Mouse (Mus musculus) MEL (cell line): ENCODE results near the gene Zc3hav1. TPM values are rescaled to one million over a fixed set of nuclear protein-coding genes. Genes with fewer than 3 reads are reported as not detected.

Experiments
- DNase-seq: peaks from one replicate; pipeline ENCODE4 v3.0.0; 2011; ENCODE audit warnings: low read depth, low spot score
- H3K27ac ChIP-seq: 2 replicates; pipeline ENCODE4 v1.5.1; 2012; ENCODE audit warnings: low read depth, mild to moderate bottlenecking, control low read depth, low read length, moderate library complexity; ENCODE audit not compliant: control insufficient read depth
- H3K27me3 ChIP-seq, 2 experiments: fragments of 150-350 bp in 1 of 2; sonication (generic) in 1 of 2; 2 replicates each; pipeline ENCODE4 v1.6.1; 2012; ENCODE audit warnings: low read length in 2 of 2, mild to moderate bottlenecking in 2 of 2, improper control_type of control experiment in 1 of 2, moderate library complexity in 1 of 2; ENCODE audit not compliant: insufficient read depth in 2 of 2, control insufficient read depth in 1 of 2
- H3K36me3 ChIP-seq, 2 experiments: 2 replicates each; pipeline ENCODE4 v1.6.1; 2012 to 2014; ENCODE audit warnings: low read length in 2 of 2, improper control_type of control experiment in 1 of 2, inconsistent platforms in 1 of 2, mild to moderate bottlenecking in 1 of 2; ENCODE audit not compliant: insufficient read depth in 2 of 2, control insufficient read depth in 1 of 2
- H3K4me1 ChIP-seq, 2 experiments: fragments of 150-350 bp in 1 of 2; sonication (generic) in 1 of 2; 2 replicates each; pipeline ENCODE4 v1.6.1; 2012; ENCODE audit warnings: low read length in 2 of 2, improper control_type of control experiment in 1 of 2, mild to moderate bottlenecking in 1 of 2; ENCODE audit not compliant: insufficient read depth in 2 of 2, control insufficient read depth in 1 of 2
- H3K4me3 ChIP-seq, 2 experiments: fragments of 150-350 bp in 1 of 2; sonication (generic) in 1 of 2; 2 replicates each; pipeline ENCODE4 v1.5.1; 2012; ENCODE audit warnings: low read depth in 2 of 2, low read length in 2 of 2, mild to moderate bottlenecking in 2 of 2, moderate library complexity in 2 of 2, control low read depth in 1 of 2, improper control_type of control experiment in 1 of 2; ENCODE audit not compliant: control insufficient read depth in 1 of 2, insufficient read depth in 1 of 2
- H3K79me2 ChIP-seq: 2 replicates; pipeline ENCODE4 v1.6.1; 2012; ENCODE audit warnings: mild to moderate bottlenecking, low read length, moderate library complexity; ENCODE audit not compliant: control insufficient read depth, poor library complexity, insufficient read depth
- H3K9ac ChIP-seq: 2 replicates; pipeline ENCODE4 v1.6.1; 2012; ENCODE audit warnings: low read depth, mild to moderate bottlenecking, control low read depth, low read length, moderate library complexity; ENCODE audit not compliant: control insufficient read depth, poor library complexity, severe bottlenecking
- H3K9me3 ChIP-seq: fragments of 150-350 bp; sonication (generic); replicated peaks from 2 replicates; pipeline ENCODE4 v1.6.1; 2012; ENCODE audit warnings: mild to moderate bottlenecking, low read length, improper control_type of control experiment, moderate library complexity; ENCODE audit not compliant: insufficient read depth
- BHLHE40 ChIP-seq: IDR thresholded peaks from 2 replicates; pipeline ENCODE4 v1.6.1; 2012; ENCODE audit warnings: low read depth, mild to moderate bottlenecking, inconsistent platforms, low read length, improper control_type of control experiment, borderline replicate concordance
- CHD2 ChIP-seq: IDR thresholded peaks from 2 replicates; pipeline ENCODE4 v1.6.1; 2011; ENCODE audit warnings: low read length, improper control_type of control experiment
- CTCF ChIP-seq, 3 experiments: IDR thresholded peaks in 2 of 3; conservative IDR thresholded peaks in 1 of 3; 2 replicates each; pipeline ENCODE4 v1.5.1; 2011 to 2012; ENCODE audit warnings: low read length in 3 of 3, low read depth in 2 of 3, mild to moderate bottlenecking in 2 of 3, improper control_type of control experiment in 1 of 3, inconsistent platforms in 1 of 3, mixed read lengths in 1 of 3, moderate library complexity in 1 of 3; ENCODE audit not compliant: control insufficient read depth in 1 of 3, insufficient read depth in 1 of 3, poor library complexity in 1 of 3, severe bottlenecking in 1 of 3
- E2F4 ChIP-seq: IDR thresholded peaks from 2 replicates; pipeline ENCODE4 v1.6.1; 2011; ENCODE audit warnings: low read depth, low read length, improper control_type of control experiment, borderline replicate concordance
- ELF1 ChIP-seq: IDR thresholded peaks from 2 replicates; pipeline ENCODE4 v1.6.1; 2014; ENCODE audit warnings: low read depth, mild to moderate bottlenecking, inconsistent platforms, low read length, improper control_type of control experiment, moderate library complexity
- EP300 ChIP-seq, 2 experiments: IDR thresholded peaks; 2 replicates each; pipeline ENCODE4 v1.6.1; 2011; ENCODE audit warnings: improper control_type of control experiment in 2 of 2, low read length in 2 of 2, low read depth in 1 of 2, mild to moderate bottlenecking in 1 of 2
- ETS1 ChIP-seq: IDR thresholded peaks from 2 replicates; pipeline ENCODE4 v1.6.1; 2012; ENCODE audit warnings: low read depth, mild to moderate bottlenecking, inconsistent platforms, low read length, improper control_type of control experiment, moderate library complexity
- HCFC1 ChIP-seq: IDR thresholded peaks from 2 replicates; pipeline ENCODE4 v1.6.1; 2012; ENCODE audit warnings: low read depth, mild to moderate bottlenecking, inconsistent platforms, low read length, improper control_type of control experiment, moderate library complexity
- KAT2A ChIP-seq: conservative IDR thresholded peaks from 2 replicates; pipeline ENCODE4 v1.6.1; 2012; ENCODE audit warnings: low read depth, low read length, improper control_type of control experiment, inconsistent platforms
- MAFK ChIP-seq: IDR thresholded peaks from 2 replicates; pipeline ENCODE4 v1.6.1; 2011; ENCODE audit warnings: low read depth, mild to moderate bottlenecking, low read length, improper control_type of control experiment, borderline replicate concordance
- MAX ChIP-seq: IDR thresholded peaks from 2 replicates; pipeline ENCODE4 v1.6.1; 2011; ENCODE audit warnings: low read length, improper control_type of control experiment
- MXI1 ChIP-seq: IDR thresholded peaks from 2 replicates; pipeline ENCODE4 v1.6.1; 2011; ENCODE audit warnings: mild to moderate bottlenecking, low read depth, low read length, improper control_type of control experiment
- MYB ChIP-seq: IDR thresholded peaks from 2 replicates; pipeline ENCODE4 v1.6.1; 2011; ENCODE audit warnings: mild to moderate bottlenecking, low read depth, low read length, improper control_type of control experiment
- NELFE ChIP-seq: IDR thresholded peaks from 2 replicates; pipeline ENCODE4 v1.6.1; 2011; ENCODE audit warnings: low read depth, low read length, improper control_type of control experiment
- NRF1 ChIP-seq: IDR thresholded peaks from 2 replicates; pipeline ENCODE4 v1.6.1; 2014; ENCODE audit warnings: low read depth, mild to moderate bottlenecking, inconsistent platforms, low read length, improper control_type of control experiment, moderate library complexity; ENCODE audit not compliant: poor library complexity, insufficient read depth, severe bottlenecking
- POLR2A ChIP-seq, 2 experiments: IDR thresholded peaks; 2 replicates each; pipeline ENCODE4 v1.6.1; 2011 to 2012; ENCODE audit warnings: low read length in 2 of 2, mild to moderate bottlenecking in 2 of 2, control low read depth in 1 of 2, improper control_type of control experiment in 1 of 2, low read depth in 1 of 2, moderate library complexity in 1 of 2; ENCODE audit not compliant: control insufficient read depth in 1 of 2, insufficient read depth in 1 of 2, poor library complexity in 1 of 2
- POLR2AphosphoS2 ChIP-seq: IDR thresholded peaks from 2 replicates; pipeline ENCODE4 v1.6.1; 2011; ENCODE audit warnings: low read length, improper control_type of control experiment
- POLR2AphosphoS5 ChIP-seq: IDR thresholded peaks from 2 replicates; pipeline ENCODE4 v1.6.1; 2012; ENCODE audit warnings: low read depth, borderline replicate concordance, mild to moderate bottlenecking, inconsistent platforms, low read length, moderate library complexity, mixed read lengths
- RAD21 ChIP-seq: IDR thresholded peaks from 2 replicates; pipeline ENCODE4 v1.6.1; 2011; ENCODE audit warnings: mild to moderate bottlenecking, low read depth, low read length, improper control_type of control experiment
- SMC3 ChIP-seq: IDR thresholded peaks from 2 replicates; pipeline ENCODE4 v1.6.1; 2011; ENCODE audit warnings: low read depth, low read length, improper control_type of control experiment
- TAL1 ChIP-seq: IDR thresholded peaks from 2 replicates; pipeline ENCODE4 v1.6.1; 2012; ENCODE audit warnings: mild to moderate bottlenecking, inconsistent platforms, low read length, moderate library complexity, mixed read lengths
- TBP ChIP-seq: IDR thresholded peaks from 2 replicates; pipeline ENCODE4 v1.8.0; 2011; ENCODE audit warnings: low read depth, low read length, improper control_type of control experiment
- UBTF ChIP-seq: IDR thresholded peaks from 2 replicates; pipeline ENCODE4 v1.6.1; 2012; ENCODE audit warnings: low read depth, mild to moderate bottlenecking, inconsistent platforms, low read length, improper control_type of control experiment, moderate library complexity, borderline replicate concordance; ENCODE audit not compliant: insufficient read depth
- USF2 ChIP-seq, 2 experiments: IDR thresholded peaks; 2 replicates each; pipeline ENCODE4 v1.6.1; 2011 to 2012; ENCODE audit warnings: improper control_type of control experiment in 2 of 2, low read length in 2 of 2, borderline replicate concordance in 1 of 2, inconsistent platforms in 1 of 2, low read depth in 1 of 2, mild to moderate bottlenecking in 1 of 2; ENCODE audit not compliant: insufficient read depth in 1 of 2
- ZC3H11A ChIP-seq: IDR thresholded peaks from 2 replicates; pipeline ENCODE4 v1.6.1; 2012; ENCODE audit warnings: low read depth, mild to moderate bottlenecking, inconsistent platforms, low read length, improper control_type of control experiment
- ZMIZ1 ChIP-seq: IDR thresholded peaks from 2 replicates; pipeline ENCODE4 v1.6.1; 2012; ENCODE audit warnings: low read depth, mild to moderate bottlenecking, inconsistent platforms, low read length, improper control_type of control experiment, moderate library complexity
- ZNF384 ChIP-seq: IDR thresholded peaks from 2 replicates; pipeline ENCODE4 v1.6.1; 2012; ENCODE audit warnings: low read depth, mild to moderate bottlenecking, inconsistent platforms, low read length, improper control_type of control experiment
- polyA plus RNA-seq, 2 experiments: library from polyadenylated mRNA; stranded (reverse) in 1 of 2; unstranded in 1 of 2; fragments of >175 nt in 1 of 2; fragments of >200 nt in 1 of 2; gene quantifications; 2 replicates each; pipeline versions ENCODE4 v1.2.1 to v1.2.4; 2012; ENCODE audit warnings: low replicate concordance in 2 of 2, low read depth in 1 of 2; ENCODE audit not compliant: insufficient read length in 2 of 2, insufficient read depth in 1 of 2, missing spikeins in 1 of 2
- total RNA-seq: library from RNA; depleted of rRNA; stranded (reverse); fragments of 300-350 nt; gene quantifications from 2 replicates; pipeline ENCODE4 v1.2.3, GENCODE M21; 2012

Zc3hav1 gene
- total and polyA plus RNA-seq, 3 experiments, result 66.6 to 71.0 (median 68.3) TPM

- Histone ChIP-seq H3K79me2 (no peaks in the 10 kb centered on the region), H3K27ac (no peak overlapping the region), H3K4me3 (no peak overlapping the region), H3K9ac (no peak overlapping the region), H3K27me3 (no peaks in the 10 kb centered on the region), H3K36me3 (peaks cover 0 to 3% of the 10 kb centered on the region in 2 experiments; a peak in 1 of 4 replicates), H3K9me3 (no peaks in the 10 kb centered on the region), H3K4me1 (peaks cover 6 to 9% of the 10 kb centered on the region in 2 experiments)
- DNase-seq, result no peak
- no peak for TF ChIP-seq USF2 (IDR thresholded peaks at IDR 0.05; ENCODE audit: borderline replicate concordance in 1 of 2, insufficient read depth in 1 of 2, low read depth in 1 of 2, low read length in 2 of 2)
- TF ChIP-seq POLR2AphosphoS5, result no peak
- no peak for TF ChIP-seq EP300 (IDR thresholded peaks at IDR 0.05; ENCODE audit: low read depth in 1 of 2, low read length in 2 of 2)
- no peak for TF ChIP-seq SMC3
- TF ChIP-seq POLR2A (IDR thresholded peaks at IDR 0.05; ENCODE audit: control insufficient read depth in 1 of 2, insufficient read depth in 1 of 2, low read depth in 1 of 2, low read length in 2 of 2, poor library complexity in 1 of 2), result no peak
- no peak for TF ChIP-seq MXI1
- TF ChIP-seq ELF1, result no peak
- TF ChIP-seq MYB, result no peak
- no peak for TF ChIP-seq TAL1
- no peak for TF ChIP-seq ETS1
- no peak for TF ChIP-seq NELFE
- TF ChIP-seq ZMIZ1, result no peak
- no peak for TF ChIP-seq TBP
- no peak for TF ChIP-seq ZNF384
- no peak for TF ChIP-seq NRF1
- TF ChIP-seq MAX, result no peak
- TF ChIP-seq UBTF, result no peak
- TF ChIP-seq CHD2, result no peak
- TF ChIP-seq ZC3H11A, result no peak
- TF ChIP-seq POLR2AphosphoS2, result no peak
Observed at GRCm38 (mm10) chr6:38263393-38264159, 90.8 kb downstream of the Zc3hav1 start.

GRCm38 (mm10) chr6:38261877-38262276 is 92.5 kb downstream of the Zc3hav1 start:
- no peak overlapping the region for H3K9ac ChIP-seq
- no peak overlapping the region for H3K4me3 ChIP-seq
- peaks cover 6 to 18% of the 10 kb centered on the region in 2 experiments for H3K4me1 ChIP-seq
- DNase-seq, result no peak
- TF ChIP-seq ZNF384 (no peak), KAT2A (no peak), MAFK (no peak), CTCF (IDR thresholded peaks at IDR 0.05 in 2 of 3, conservative IDR thresholded peaks at IDR 0.05 in 1 of 3; ENCODE audit: control insufficient read depth in 1 of 3, insufficient read depth in 1 of 3, low read depth in 2 of 3, low read length in 3 of 3, poor library complexity in 1 of 3, severe bottlenecking in 1 of 3) (peak in 2 of 3 experiments; percentile 23 to 42; a peak in 2 of 6 replicates), POLR2A (IDR thresholded peaks at IDR 0.05; ENCODE audit: control insufficient read depth in 1 of 2, insufficient read depth in 1 of 2, low read depth in 1 of 2, low read length in 2 of 2, poor library complexity in 1 of 2) (no peak), HCFC1 (no peak), NRF1 (no peak), BHLHE40 (no peak), MAX (no peak), EP300 (IDR thresholded peaks at IDR 0.05; ENCODE audit: low read depth in 1 of 2, low read length in 2 of 2) (no peak), ZC3H11A (peak; percentile 19; the same call in 1 of the 2 replicates), SMC3 (peak; percentile 42; the same call in 1 of the 2 replicates), ZMIZ1 (no peak), E2F4 (no peak), RAD21 (peak; percentile 37), MYB (no peak)
- TF ChIP-seq, all 39 proteins: peak for 4
- peaks cover 0 to 6% of the 10 kb centered on the region in 2 experiments; a peak in 2 of 4 replicates for H3K36me3 ChIP-seq
- H3K27ac ChIP-seq, result no peak overlapping the region
- H3K27me3 ChIP-seq, result no peaks in the 10 kb centered on the region
- no peaks in the 10 kb centered on the region for H3K9me3 ChIP-seq
- no peaks in the 10 kb centered on the region for H3K79me2 ChIP-seq
